Mouse (Mus musculus): ENCODE measurements at regions not wholly inside any gene's neighbourhood (a gene's known extent, or its start where the extent isn't known, plus 50 kb on each side); places are given as distances from the start of the nearest gene placed in this dataset.
"Not testable (repeated sequence)": the region's sequence is repeated elsewhere in the genome, so short reads cannot be mapped to it uniquely, and the experiment has no call there.

- no peak for DNase-seq (ENCODE audit: low read depth)
These were observed 184.4 kb downstream of the Mat2b start for GRCm38 (mm10) chr11:40510325-40511239.

- DNase-seq (ENCODE audit: low read depth), result no peak
These were observed 203.4 kb downstream of the Mat2b start for GRCm38 (mm10) chr11:40491599-40491998.

- DNase-seq (ENCODE audit: low read depth), result not testable (repeated sequence)
These were observed 216.8 kb downstream of the Mat2b start for GRCm38 (mm10) chr11:40478171-40478570.

GRCm38 (mm10) chr11:40477294-40477693, 217.7 kb downstream of the Mat2b start:
- DNase-seq (ENCODE audit: low read depth), result no peak

GRCm38 (mm10) chr11:40469080-40469705, 225.8 kb downstream of the Mat2b start:
- no peak for DNase-seq (ENCODE audit: low read depth)

- DNase-seq (ENCODE audit: low read depth), result no peak
These were observed 238.4 kb downstream of the Mat2b start for GRCm38 (mm10) chr11:40456571-40456970.

- DNase-seq (ENCODE audit: low read depth), result not testable (repeated sequence)
These were observed 240.0 kb downstream of the Mat2b start for GRCm38 (mm10) chr11:40454994-40455393.

- DNase-seq (ENCODE audit: low read depth), result no peak
These were observed 248.2 kb downstream of the Mat2b start for GRCm38 (mm10) chr11:40446846-40447245.

- no peak for DNase-seq (ENCODE audit: low read depth)
These were observed 261.0 kb downstream of the Mat2b start for GRCm38 (mm10) chr11:40434002-40434401.

GRCm38 (mm10) chr11:40428858-40429257, 266.1 kb downstream of the Mat2b start:
- no peak for DNase-seq (ENCODE audit: low read depth)

GRCm38 (mm10) chr11:40424316-40424715, 270.7 kb downstream of the Mat2b start:
- DNase-seq (ENCODE audit: low read depth), result no peak

GRCm38 (mm10) chr11:40407571-40407970, 287.4 kb downstream of the Mat2b start:
- no peak for DNase-seq (ENCODE audit: low read depth)

- DNase-seq (ENCODE audit: low read depth), result no peak
These were observed 292.8 kb downstream of the Mat2b start for GRCm38 (mm10) chr11:40402249-40402648.

GRCm38 (mm10) chr11:40397453-40398104, 297.4 kb downstream of the Mat2b start:
- DNase-seq (ENCODE audit: low read depth), result no peak

- no peak for DNase-seq (ENCODE audit: low read depth)
These were observed 299.7 kb downstream of the Mat2b start for GRCm38 (mm10) chr11:40395331-40395730.

GRCm38 (mm10) chr11:40394864-40395266, 300.1 kb downstream of the Mat2b start:
- no peak for DNase-seq (ENCODE audit: low read depth)

GRCm38 (mm10) chr11:40394283-40394758, 300.7 kb downstream of the Mat2b start:
- DNase-seq (ENCODE audit: low read depth), result no peak

GRCm38 (mm10) chr11:40380696-40381095, 314.3 kb downstream of the Mat2b start:
- DNase-seq (ENCODE audit: low read depth), result no peak

- no peak for DNase-seq (ENCODE audit: low read depth)
These were observed 323.3 kb downstream of the Mat2b start for GRCm38 (mm10) chr11:40371696-40372095.

GRCm38 (mm10) chr11:40366573-40366972, 328.4 kb downstream of the Mat2b start:
- no peak for DNase-seq (ENCODE audit: low read depth)

- DNase-seq (ENCODE audit: low read depth), result no peak
These were observed 332.3 kb downstream of the Mat2b start for GRCm38 (mm10) chr11:40362530-40363185.

Measured in naive thymus-derived CD4-positive, alpha-beta T cell, adult 2 months (primary cell).